Mouse (Mus musculus) neural tube, embryonic 13.5 days (tissue): ENCODE measurements around the gene Ypel3. TPM values are rescaled to one million over a fixed set of nuclear protein-coding genes. Genes with fewer than 3 reads are reported as not detected.

Experiments used
- ATAC-seq: fragments of 200-750 bp; cut with Nextera tagmentation; 2 replicates; pipeline ENCODE4 v1.8.0; 2017; ENCODE audit warnings: low read depth, mild to moderate bottlenecking, moderate TSS enrichment, moderate library complexity
- H3K27ac ChIP-seq: fragments of 300-500 bp; sonication (generic); replicated peaks from 2 replicates; pipeline ENCODE4 v1.5.1; 2015; ENCODE audit warnings: moderate library complexity, mild to moderate bottlenecking, inconsistent platforms
- H3K27me3 ChIP-seq: fragments of 300-500 bp; sonication (generic); 2 replicates; pipeline ENCODE4 v1.6.1; 2015; ENCODE audit warnings: mild to moderate bottlenecking, inconsistent platforms
- H3K36me3 ChIP-seq: fragments of 300-500 bp; sonication (generic); 2 replicates; pipeline ENCODE4 v1.6.1; 2015; ENCODE audit warnings: mild to moderate bottlenecking, inconsistent platforms
- H3K4me1 ChIP-seq: fragments of 300-500 bp; sonication (generic); replicated peaks from 2 replicates; pipeline ENCODE4 v1.6.1; 2015; ENCODE audit warnings: inconsistent platforms
- H3K4me2 ChIP-seq: fragments of 300-500 bp; sonication (generic); 2 replicates; pipeline ENCODE4 v1.6.1; 2015; ENCODE audit warnings: inconsistent platforms, mild to moderate bottlenecking, moderate library complexity
- H3K4me3 ChIP-seq: fragments of 300-500 bp; sonication (generic); 2 replicates; pipeline ENCODE4 v1.5.1; 2015; ENCODE audit warnings: mild to moderate bottlenecking, inconsistent platforms
- H3K9ac ChIP-seq: fragments of 300-500 bp; sonication (generic); 2 replicates; pipeline ENCODE4 v1.6.1; 2015; ENCODE audit warnings: moderate library complexity, mild to moderate bottlenecking, inconsistent platforms
- H3K9me3 ChIP-seq: fragments of 300-500 bp; sonication (generic); 2 replicates; pipeline ENCODE4 v1.6.1; 2016; ENCODE audit warnings: inconsistent platforms
- WGBS: fragments of 180-500 bp; shearing (Covaris S2); methylation state at CpG from one replicate; pipeline ENCODE4 v1.1.7; 2015; 5-methylcytosine and 5-hydroxymethylcytosine counted together
- polyA plus RNA-seq: library from polyadenylated mRNA; unstranded; fragments of >200 nt; fragmentation: Nextera tagmentation; extraction: Ambion mirVana; gene quantifications from 2 replicates; pipeline ENCODE4 v1.2.1, GENCODE M21; 2015

Gene Ypel3
- polyA plus RNA-seq, 1 experiment from 2014 or later, result 215 TPM

DNA sequence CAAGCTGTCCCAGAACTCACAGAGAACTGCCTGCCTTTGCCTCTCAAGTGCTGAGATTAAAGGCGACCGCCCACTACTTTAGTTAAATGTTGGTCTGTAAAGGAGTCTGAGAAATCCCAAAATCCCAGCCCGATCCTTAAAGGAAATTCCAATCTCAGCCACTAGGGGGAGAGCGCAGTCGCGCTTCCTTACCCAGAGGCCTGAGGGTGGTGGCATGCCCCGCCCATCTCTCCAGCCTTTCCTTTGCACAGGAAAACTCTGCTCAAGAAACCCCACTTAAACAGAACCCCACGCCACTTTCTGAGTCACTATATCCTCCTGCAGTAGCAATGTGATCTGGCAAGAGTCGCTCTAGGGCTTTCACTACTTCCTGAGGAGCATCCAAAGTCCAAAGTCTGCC, 21.9 kb upstream of the Ypel3 start:
- WGBS, result 1% methylated on average over 9 of the region's 9 CpGs
- H3K4me2 ChIP-seq, result peak overlapping the region; percentile 19

DNA sequence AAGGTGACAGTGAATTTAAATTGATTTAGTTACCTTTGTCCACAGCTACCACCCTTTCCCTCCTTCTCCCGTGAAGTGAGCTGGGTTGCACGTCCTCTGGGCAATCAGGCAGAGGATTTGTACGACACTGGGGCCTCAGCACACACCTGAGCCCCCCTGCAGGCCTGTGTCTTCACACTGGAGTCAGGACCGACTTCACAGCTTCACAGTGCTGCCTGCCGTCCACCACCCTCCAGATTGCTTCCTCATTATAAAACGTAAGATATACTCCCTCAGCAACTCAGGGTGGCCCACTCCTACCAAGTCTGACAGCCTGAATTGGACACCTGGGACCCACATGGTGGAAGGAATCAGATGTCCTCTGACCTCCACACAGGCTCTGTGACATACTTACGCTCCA, 18.2 kb upstream of the Ypel3 start:
- peaks cover 7% of the 10 kb centered on the region; the same call in 1 of the 2 replicates for H3K36me3 ChIP-seq
- peak overlapping the region; percentile 92; the same call in 1 of the 2 replicates for H3K27ac ChIP-seq
- H3K27me3 ChIP-seq, result no peaks in the 10 kb centered on the region
- H3K9me3 ChIP-seq, result no peaks in the 10 kb centered on the region
- H3K4me2 ChIP-seq, result no peak overlapping the region
- H3K9ac ChIP-seq, result no peak overlapping the region
- no peak overlapping the region for H3K4me3 ChIP-seq
- ATAC-seq, result peak; percentile 8; the same call in 1 of the 2 replicates
- H3K4me1 ChIP-seq, result peaks cover 48% of the 10 kb centered on the region
- 55% methylated on average over 7 of the region's 7 CpGs for WGBS

More for the DNA sequence above, 21.9 kb upstream of the Ypel3 start:
- no peaks in the 10 kb centered on the region for H3K9me3 ChIP-seq
- H3K4me1 ChIP-seq, result peaks cover 12% of the 10 kb centered on the region
- ATAC-seq, result peak; percentile 36; the same call in 1 of the 2 replicates
- H3K9ac ChIP-seq, result no peak overlapping the region; the same call in 1 of the 2 replicates
- no peak overlapping the region for H3K4me3 ChIP-seq
- H3K27ac ChIP-seq, result no peak overlapping the region
- no peaks in the 10 kb centered on the region for H3K36me3 ChIP-seq
- H3K27me3 ChIP-seq, result no peaks in the 10 kb centered on the region

DNA sequence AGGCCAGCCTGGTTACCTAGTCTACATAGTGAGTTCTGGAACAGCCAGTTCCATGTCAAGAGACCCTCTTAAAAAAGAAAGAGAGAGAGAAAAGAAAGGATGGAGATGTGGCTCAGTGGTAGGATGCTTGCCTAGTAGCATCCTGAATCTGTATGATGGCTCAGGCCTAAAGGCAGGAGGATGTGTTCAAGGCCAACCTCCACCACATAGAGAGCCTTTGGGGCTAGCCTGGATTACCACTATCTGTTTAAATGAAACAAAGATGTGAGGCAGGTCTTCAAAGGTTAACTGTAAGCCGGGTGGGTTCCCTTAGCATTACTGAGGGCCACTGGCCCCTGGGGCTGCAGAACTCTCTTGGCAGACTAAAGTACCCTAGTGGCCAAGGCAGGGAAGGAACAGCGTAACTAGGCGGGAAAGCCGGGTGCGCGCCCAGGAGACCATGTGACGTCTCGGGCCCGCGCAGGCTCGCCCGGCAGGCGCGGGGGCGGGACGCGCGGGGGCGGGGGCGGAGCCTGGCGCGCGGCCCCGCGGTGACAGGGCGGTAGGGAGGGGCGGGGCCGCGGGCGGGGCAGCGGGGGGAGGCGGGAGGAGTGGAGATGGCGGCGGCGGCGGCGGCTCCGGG, 17.6 kb upstream of the Ypel3 start, which contains the start of gene Mapk3:
TSS of gene Mapk3 (plus strand) at position 552 of the 622 bp plus-strand sequence.
- Histone ChIP-seq H3K4me1 (peaks cover 48% of the 10 kb centered on the region), H3K4me3 (peak within 1 kb of the TSS; percentile 80), H3K4me2 (peak within 1 kb of the TSS; percentile 90), H3K9ac (peak within 1 kb of the TSS; percentile 91), H3K36me3 (peaks cover 13% of the 10 kb centered on the region), H3K27me3 (no peaks in the 10 kb centered on the region), H3K9me3 (no peaks in the 10 kb centered on the region), H3K27ac (peak within 1 kb of the TSS; percentile 92)
- under 1% methylated on average over 27 of the region's 38 CpGs for WGBS
- ATAC-seq, result peak; percentile 64

DNA sequence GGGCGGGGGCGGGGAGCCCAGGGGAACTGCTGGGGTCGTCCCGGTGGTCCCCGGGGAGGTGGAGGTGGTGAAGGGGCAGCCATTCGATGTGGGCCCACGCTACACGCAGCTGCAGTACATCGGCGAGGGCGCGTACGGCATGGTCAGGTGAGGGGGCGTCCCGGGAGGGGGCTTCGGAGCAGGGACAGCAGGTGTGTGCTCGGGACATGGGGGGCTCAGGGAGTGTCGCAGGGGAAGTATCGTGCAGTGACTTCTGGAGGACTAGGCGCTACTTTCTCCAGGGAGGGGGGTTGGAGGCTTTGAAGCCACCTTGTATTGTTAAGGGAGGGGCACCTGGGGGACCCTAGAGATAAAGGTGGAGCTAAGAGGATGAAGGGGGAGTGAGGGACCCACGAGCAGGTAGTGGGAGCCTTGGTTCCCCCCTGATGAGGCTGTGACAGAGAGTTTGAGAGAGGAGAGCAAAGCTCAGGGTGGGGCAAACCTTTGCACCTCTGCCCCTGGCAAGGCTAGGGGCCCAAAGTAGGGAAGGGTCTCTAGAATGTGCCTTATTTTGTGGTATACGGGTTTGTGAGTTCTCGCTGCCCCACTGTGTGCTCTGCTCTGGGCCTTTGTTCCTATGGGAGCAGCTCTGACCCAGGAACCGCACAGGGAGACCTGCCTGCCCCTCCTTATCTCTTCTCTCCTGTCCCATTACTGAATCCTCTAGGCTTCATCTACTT, 16.9 kb upstream of the Ypel3 start:
- WGBS, result under 1% methylated on average over 24 of the region's 24 CpGs
- Histone ChIP-seq H3K36me3 (peaks cover 20% of the 10 kb centered on the region), H3K9ac (peak overlapping the region; percentile 91), H3K27ac (peak overlapping the region; percentile 92), H3K4me1 (peaks cover 43% of the 10 kb centered on the region), H3K9me3 (no peaks in the 10 kb centered on the region), H3K4me3 (peak overlapping the region; percentile 80), H3K27me3 (no peaks in the 10 kb centered on the region), H3K4me2 (peak overlapping the region; percentile 90)
- ATAC-seq, result peak; percentile 70

DNA sequence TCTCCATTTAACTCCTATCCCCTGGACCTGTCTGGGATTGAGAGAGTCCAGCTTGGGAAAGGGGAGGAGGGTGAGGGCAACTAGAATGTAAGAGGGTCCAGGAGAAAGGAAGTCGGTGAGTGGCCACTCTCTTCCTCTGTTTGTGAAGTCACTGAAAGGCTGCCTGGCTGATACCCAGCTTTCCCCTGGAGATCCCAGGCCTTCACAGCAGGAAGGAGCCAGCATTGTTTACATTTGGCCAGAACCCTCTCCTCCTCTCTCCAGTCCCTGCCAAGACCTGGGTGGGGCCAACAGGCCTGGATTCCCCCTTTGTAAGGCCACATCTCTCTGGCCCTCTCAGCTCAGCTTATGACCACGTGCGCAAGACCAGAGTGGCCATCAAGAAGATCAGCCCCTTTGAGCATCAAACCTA, 16.4 kb upstream of the Ypel3 start:
- peak; percentile 20 for ATAC-seq
- Histone ChIP-seq H3K4me3 (peak overlapping the region; percentile 80), H3K9ac (peak overlapping the region; percentile 91), H3K4me1 (peaks cover 43% of the 10 kb centered on the region), H3K27ac (peak overlapping the region; percentile 92), H3K9me3 (no peaks in the 10 kb centered on the region), H3K36me3 (peaks cover 26% of the 10 kb centered on the region), H3K4me2 (peak overlapping the region; percentile 90), H3K27me3 (no peaks in the 10 kb centered on the region)
- 27% methylated on average over 3 of the region's 3 CpGs for WGBS

DNA sequence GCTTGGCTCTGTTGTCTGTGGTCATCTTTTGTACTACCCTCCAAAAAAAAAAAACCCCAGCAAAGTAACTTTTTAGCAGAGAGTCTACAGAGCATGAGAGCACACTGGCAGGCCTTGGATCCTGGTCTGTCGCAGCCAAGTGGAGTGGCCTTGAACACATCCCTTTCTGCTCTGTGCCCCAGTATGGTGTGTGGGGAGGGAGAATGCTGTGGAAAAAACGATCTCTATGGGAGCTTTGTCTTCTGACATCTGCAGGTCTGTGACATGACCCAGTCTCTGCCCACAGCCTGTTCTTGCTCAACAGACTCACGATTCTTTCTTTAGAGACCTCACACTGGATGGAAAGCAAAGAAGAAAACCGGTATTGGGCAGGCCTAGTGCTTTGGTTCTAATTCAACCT, 15.8 kb upstream of the Ypel3 start:
- H3K27ac ChIP-seq, result peak overlapping the region; percentile 92
- peak overlapping the region; percentile 91 for H3K9ac ChIP-seq
- peaks cover 31% of the 10 kb centered on the region for H3K36me3 ChIP-seq
- H3K4me3 ChIP-seq, result peak overlapping the region; percentile 80
- no peaks in the 10 kb centered on the region for H3K9me3 ChIP-seq
- ATAC-seq, result no peak
- H3K4me2 ChIP-seq, result peak overlapping the region; percentile 90
- no peaks in the 10 kb centered on the region for H3K27me3 ChIP-seq
- H3K4me1 ChIP-seq, result peaks cover 43% of the 10 kb centered on the region
- 62% methylated on average over 4 of the region's 4 CpGs for WGBS

DNA sequence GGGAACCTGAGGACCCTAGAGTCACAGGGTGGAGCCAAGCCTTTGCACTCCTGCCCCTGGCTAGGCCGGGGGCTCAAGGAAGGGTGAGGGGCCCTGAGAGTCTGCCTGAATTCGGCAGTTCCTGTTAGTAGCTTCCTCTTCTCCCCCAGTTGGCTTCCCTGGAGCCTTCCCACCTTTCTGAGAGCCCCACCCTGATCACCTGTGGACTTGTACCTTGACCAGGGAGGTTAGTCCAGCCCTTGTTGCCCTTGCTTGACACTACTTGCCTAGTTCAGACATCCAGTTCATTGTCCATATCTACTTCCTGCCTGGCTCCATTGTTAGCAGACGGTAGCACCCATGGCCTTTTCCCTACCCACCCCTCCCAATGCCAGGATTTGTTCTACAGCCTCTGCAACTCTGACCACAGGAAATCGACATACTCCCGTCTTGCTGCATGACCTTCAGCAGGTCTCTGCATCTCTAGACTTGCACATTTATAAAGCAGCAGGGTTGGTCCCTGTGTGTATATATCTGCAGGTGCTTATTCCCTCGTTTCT, 15.2 kb upstream of the Ypel3 start:
- H3K9ac ChIP-seq, result peak overlapping the region; percentile 26; the same call in 1 of the 2 replicates
- ATAC-seq, result no peak
- WGBS, result 79% methylated on average over 6 of the region's 6 CpGs

DNA sequence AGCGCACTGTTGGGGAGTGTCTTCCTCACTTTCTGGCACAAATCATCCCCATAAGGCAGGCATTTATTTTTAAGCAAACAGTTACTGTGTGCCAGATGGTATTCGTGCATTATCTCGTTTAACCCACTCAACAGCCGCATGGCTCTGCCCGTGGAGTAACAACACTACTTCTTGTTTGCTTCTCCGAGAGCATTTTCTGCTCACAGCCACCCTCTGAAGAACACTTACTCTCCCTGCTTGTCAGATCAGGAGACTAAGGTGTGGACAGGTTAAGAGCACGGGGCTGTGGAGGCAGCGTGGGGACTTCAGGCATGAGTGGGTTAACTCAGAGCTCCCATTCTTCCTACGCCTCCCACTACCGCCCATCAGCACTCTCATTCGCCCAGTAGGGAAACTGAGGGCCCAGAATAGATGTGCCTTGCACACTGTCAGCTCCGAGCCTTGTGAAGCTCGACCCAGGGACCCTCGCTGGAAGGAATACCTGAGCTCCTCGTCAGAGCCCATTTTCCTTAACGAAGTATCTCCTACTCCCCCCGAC, 14.2 kb upstream of the Ypel3 start:
- Histone ChIP-seq H3K9ac (peak overlapping the region; percentile 51), H3K27ac (peak overlapping the region; percentile 10; the same call in 1 of the 2 replicates), H3K4me2 (peak overlapping the region; percentile 20), H3K36me3 (peaks cover 47% of the 10 kb centered on the region), H3K9me3 (no peaks in the 10 kb centered on the region), H3K4me3 (0 out of 2 replicates have a peak overlapping the region, but pooled peaks have one; percentile 4), H3K4me1 (peaks cover 43% of the 10 kb centered on the region), H3K27me3 (no peaks in the 10 kb centered on the region)
- 69% methylated on average over 17 of the region's 17 CpGs for WGBS
- no peak for ATAC-seq

More for the DNA sequence above, 15.2 kb upstream of the Ypel3 start:
- Histone ChIP-seq H3K36me3 (peaks cover 38% of the 10 kb centered on the region), H3K9me3 (no peaks in the 10 kb centered on the region), H3K27ac (0 out of 2 replicates have a peak overlapping the region, but pooled peaks have one; percentile 92), H3K4me3 (peak overlapping the region; percentile 80; the same call in 1 of the 2 replicates), H3K4me1 (peaks cover 43% of the 10 kb centered on the region), H3K4me2 (peak overlapping the region; percentile 90), H3K27me3 (no peaks in the 10 kb centered on the region)

DNA sequence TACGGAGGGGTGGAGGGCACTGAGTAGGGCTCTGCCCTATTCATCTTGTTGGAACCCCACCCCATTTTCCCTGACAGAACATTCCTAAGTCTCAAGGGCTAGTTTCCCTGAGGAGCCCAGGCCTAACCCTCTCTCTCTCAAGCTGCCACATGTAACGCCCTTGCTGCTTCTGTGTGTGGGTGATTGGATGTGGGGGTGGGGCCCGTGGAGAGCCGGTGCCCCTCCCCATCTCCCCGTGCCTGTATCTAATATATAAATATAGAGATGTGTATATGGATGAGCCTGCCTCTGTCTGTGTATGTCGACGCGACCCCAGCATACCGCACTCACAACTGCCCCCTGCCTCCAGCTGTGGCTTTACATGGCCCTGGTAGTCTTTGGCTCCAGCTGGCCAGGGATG, 11.2 kb upstream of the Ypel3 start:
- 89% methylated on average over 9 of the region's 9 CpGs for WGBS
- Histone ChIP-seq H3K4me3 (no peak overlapping the region), H3K27me3 (no peaks in the 10 kb centered on the region), H3K4me2 (no peak overlapping the region), H3K4me1 (peaks cover 30% of the 10 kb centered on the region), H3K27ac (no peak overlapping the region), H3K36me3 (peaks cover 76% of the 10 kb centered on the region), H3K9ac (no peak overlapping the region), H3K9me3 (no peaks in the 10 kb centered on the region)
- ATAC-seq, result no peak

DNA sequence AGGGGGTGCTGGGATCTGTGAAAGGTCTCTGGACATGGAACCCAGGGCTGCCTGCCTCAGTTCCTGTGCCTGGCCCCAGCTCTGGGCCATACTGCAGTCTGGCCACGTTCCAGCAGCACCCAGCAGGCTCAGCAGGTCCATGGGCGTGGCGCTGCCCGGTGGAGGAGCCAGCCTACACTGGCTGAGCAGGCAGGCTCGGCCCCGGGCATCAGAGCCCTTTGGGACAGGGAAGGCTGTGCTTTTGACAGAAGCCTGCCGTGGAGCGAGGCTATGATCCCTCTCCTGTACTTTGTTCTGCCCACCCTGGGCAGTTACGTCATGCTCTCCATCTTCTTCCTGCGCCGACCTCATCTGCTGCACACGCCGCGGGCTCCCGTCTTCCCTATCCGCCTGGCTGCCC, 10.6 kb upstream of the Ypel3 start, which contains the start of gene Gdpd3:
TSS of gene Gdpd3 (plus strand) at position 134 of the 400 bp plus-strand sequence.
- no peak for ATAC-seq
- peaks cover 82% of the 10 kb centered on the region for H3K36me3 ChIP-seq

DNA sequence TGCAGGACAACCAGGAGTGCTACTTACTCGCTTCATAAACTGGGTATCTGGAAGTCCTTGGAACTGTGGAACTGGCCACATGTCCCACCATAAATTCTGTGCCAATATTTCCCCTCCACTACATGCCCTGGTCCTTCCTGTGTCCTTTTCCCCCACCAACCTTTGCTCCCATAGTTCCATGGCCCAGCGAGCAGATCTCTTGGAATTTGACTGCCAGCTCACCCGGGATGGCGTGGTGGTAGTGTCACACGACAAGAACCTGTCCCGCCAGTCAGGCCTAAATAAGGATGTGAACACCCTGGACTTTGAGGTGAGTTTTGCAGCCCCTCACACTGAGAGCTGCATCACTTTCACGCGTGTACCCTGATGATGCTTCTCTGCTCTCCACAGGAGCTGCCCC, 9.8 kb upstream of the Ypel3 start:
- H3K4me3 ChIP-seq, result no peak overlapping the region
- H3K4me1 ChIP-seq, result peaks cover 15% of the 10 kb centered on the region
- H3K36me3 ChIP-seq, result peaks cover 88% of the 10 kb centered on the region
- no peak for ATAC-seq
- no peak overlapping the region for H3K27ac ChIP-seq
- 94% methylated on average over 8 of the region's 8 CpGs for WGBS
- H3K4me2 ChIP-seq, result no peak overlapping the region
- no peaks in the 10 kb centered on the region for H3K9me3 ChIP-seq
- H3K27me3 ChIP-seq, result no peaks in the 10 kb centered on the region
- H3K9ac ChIP-seq, result no peak overlapping the region

More for the DNA sequence above, 10.6 kb upstream of the Ypel3 start, which contains the start of gene Gdpd3:
- 88% methylated on average over 16 of the region's 16 CpGs for WGBS
- Histone ChIP-seq H3K9ac (no peak within 1 kb of the TSS), H3K9me3 (no peaks in the 10 kb centered on the region), H3K27me3 (no peaks in the 10 kb centered on the region), H3K27ac (no peak within 1 kb of the TSS), H3K4me3 (no peak within 1 kb of the TSS), H3K4me1 (peaks cover 23% of the 10 kb centered on the region), H3K4me2 (no peak within 1 kb of the TSS)
